Comparison of ENCODE assay signal across 9 mouse cellular contexts in genomic region chrX:37042726-37043125, GRCm38 (mm10). TPM values are rescaled to one million over a fixed set of nuclear protein-coding genes. Genes with fewer than 3 reads are reported as not detected.
DNase-seq lines count a peak whose midpoint lies in the region; ATAC-seq and TF ChIP-seq lines count a peak whose summit lies in the region.
"Had no signal": no experiment of that assay in that cellular context is flagged by ENCODE, and none has a peak within 500 bp of the region (broad histone marks: within the 10 kb centered on the region; RNA-seq: fewer than 3 reads in every experiment).

No protein-coding gene starts in this region.

- DNase-seq in gastrocnemius, adult 18-20 months (ENCODE audit: low spot score), result peak; percentile 17
- no peak for DNase-seq in gastrocnemius, postnatal 25 days
- DNase-seq in B cell, adult 2 months, result peak; percentile 75 to 76
- peak; percentile 59 for DNase-seq in brain, adult 2 months (ENCODE audit: low read depth, low spot score)
- DNase-seq in left cerebral cortex, adult 2 months (ENCODE audit: extremely low spot score in 1 of 2, low spot score in 2 of 2), result peak; percentile 39 to 66
- peak; percentile 67 for DNase-seq in naive thymus-derived CD4-positive, alpha-beta T cell, adult 2 months (ENCODE audit: low read depth)
- peak; percentile 56 for DNase-seq in thymus, postnatal 14 days

- 0 out of 2 replicates have a peak, but pooled peaks have one; percentile 44 for ATAC-seq in frontal cortex, adult (ENCODE audit: low TSS enrichment)

- intact Hi-C loops in left cerebral cortex, adult 2 months (cut with DNase I), result no loop called here

- no peak overlapping the region for H3K27ac ChIP-seq in left cerebral cortex, adult 2 months

- no peak overlapping the region for H3K4me3 ChIP-seq in left cerebral cortex, adult 2 months

- peak; percentile 75 for TF ChIP-seq CTCF in left cerebral cortex, adult 2 months (IDR thresholded peaks at IDR 0.05)

RNA-seq across cellular contexts. Expression of gene Sowahd, which starts 5.9 kb away (rescaled TPM):
- not detected for total RNA-seq in gastrocnemius, adult 18-20 months (2021)
- not detected for total RNA-seq in gastrocnemius, postnatal 25 days (2021)
- total RNA-seq in left cerebral cortex, adult 2 months (2021), result not detected
- total RNA-seq: neutrophil, adult 5-6 weeks had no signal

RNA-seq across cellular contexts. Expression of gene Rpl39, which starts 42.5 kb away (rescaled TPM):
- 100 to 1,000 TPM; 244 to 264 TPM for total RNA-seq in gastrocnemius, adult 18-20 months (2021)
- 100 to 1,000 TPM; 239 to 266 TPM for total RNA-seq in gastrocnemius, postnatal 25 days (2021)
- 100 to 1,000 TPM; 244 to 245 TPM for total RNA-seq in left cerebral cortex, adult 2 months (2021)

RNA-seq across cellular contexts. Expression of gene Sept6, which starts 51.1 kb away (rescaled TPM):
- 1 to 10 TPM; 1.2 to 1.4 TPM for total RNA-seq in gastrocnemius, adult 18-20 months (2021)
- 1 to 10 TPM; 2.7 to 2.9 TPM for total RNA-seq in gastrocnemius, postnatal 25 days (2021)
- total RNA-seq in left cerebral cortex, adult 2 months (2021), result 10 to 100 TPM; 56.9 to 59.2 TPM

Comparison
In these comparisons a context has a peak if more than half of its experiments do, and no peak if none do; other contexts are left out.
1. RNA of gene Sept6, which starts 51.1 kb away (total RNA-seq): 56.9 to 59.2 TPM in left cerebral cortex, adult 2 months; 2.7 to 2.9 TPM in gastrocnemius, postnatal 25 days and 1.2 to 1.4 TPM in gastrocnemius, adult 18-20 months; every median in the first group is over 10 times any median in the second.